Mouse (Mus musculus) small intestine, adult 2 months (tissue): ENCODE data around the gene Gap43. TPM values are rescaled to one million over a fixed set of nuclear protein-coding genes. Genes with fewer than 3 reads are reported as not detected.

Source experiments
- H3K27ac ChIP-seq: fragments of 200-500 bp; 2 replicates; pipeline ENCODE4 v1.5.1; 2012; ENCODE audit warnings: low read depth, low read length, control low read depth, inconsistent platforms; ENCODE audit not compliant: insufficient read depth
- H3K27me3 ChIP-seq: fragments of 200-500 bp; 2 replicates; pipeline ENCODE4 v1.6.1; 2012; ENCODE audit warnings: mild to moderate bottlenecking, moderate library complexity, low read length, inconsistent platforms; ENCODE audit not compliant: control insufficient read depth, insufficient read depth
- H3K36me3 ChIP-seq: fragments of 200-500 bp; 2 replicates; pipeline ENCODE4 v1.6.1; 2012; ENCODE audit warnings: mild to moderate bottlenecking, low read length, control low read depth, inconsistent platforms; ENCODE audit not compliant: control insufficient read depth, insufficient read depth
- H3K4me1 ChIP-seq: fragments of 200-500 bp; 2 replicates; pipeline ENCODE4 v1.6.1; 2012; ENCODE audit warnings: low read length, inconsistent platforms, mixed read lengths; ENCODE audit not compliant: control insufficient read depth, insufficient read depth, insufficient read length
- H3K4me3 ChIP-seq: fragments of 200-500 bp; 2 replicates; pipeline ENCODE4 v1.5.1; 2012; ENCODE audit warnings: low read depth, mild to moderate bottlenecking, control low read depth, inconsistent platforms, low read length, moderate library complexity
- CTCF ChIP-seq: fragments of 200-500 bp; IDR thresholded peaks from 2 replicates; pipeline ENCODE4 v1.5.1; 2012; ENCODE audit warnings: low read depth, mild to moderate bottlenecking, control low read depth, inconsistent platforms, low read length, moderate library complexity, mixed read lengths; ENCODE audit not compliant: insufficient replicate concordance, insufficient read length; ENCODE audit errors: extremely low read depth
- POLR2A ChIP-seq: fragments of 200-500 bp; IDR thresholded peaks from 2 replicates; pipeline ENCODE4 v1.6.1; 2012; ENCODE audit warnings: low read depth, mild to moderate bottlenecking, control low read depth, inconsistent platforms, low read length, moderate library complexity
- WGBS: fragments of 180-500 bp; shearing (Covaris S2); methylation state at CpG from one replicate; pipeline ENCODE4 v1.1.7; 2018; 5-methylcytosine and 5-hydroxymethylcytosine counted together
- polyA plus RNA-seq: library from polyadenylated mRNA; depleted of rRNA; stranded (reverse); fragments of >200 nt; gene quantifications from 2 replicates; pipeline ENCODE4 v1.2.3, GENCODE M21; 2012; rRNA removed

Gene Gap43
- polyA plus RNA-seq = 0.37 and 0.65 TPM in 2 replicates

DNA sequence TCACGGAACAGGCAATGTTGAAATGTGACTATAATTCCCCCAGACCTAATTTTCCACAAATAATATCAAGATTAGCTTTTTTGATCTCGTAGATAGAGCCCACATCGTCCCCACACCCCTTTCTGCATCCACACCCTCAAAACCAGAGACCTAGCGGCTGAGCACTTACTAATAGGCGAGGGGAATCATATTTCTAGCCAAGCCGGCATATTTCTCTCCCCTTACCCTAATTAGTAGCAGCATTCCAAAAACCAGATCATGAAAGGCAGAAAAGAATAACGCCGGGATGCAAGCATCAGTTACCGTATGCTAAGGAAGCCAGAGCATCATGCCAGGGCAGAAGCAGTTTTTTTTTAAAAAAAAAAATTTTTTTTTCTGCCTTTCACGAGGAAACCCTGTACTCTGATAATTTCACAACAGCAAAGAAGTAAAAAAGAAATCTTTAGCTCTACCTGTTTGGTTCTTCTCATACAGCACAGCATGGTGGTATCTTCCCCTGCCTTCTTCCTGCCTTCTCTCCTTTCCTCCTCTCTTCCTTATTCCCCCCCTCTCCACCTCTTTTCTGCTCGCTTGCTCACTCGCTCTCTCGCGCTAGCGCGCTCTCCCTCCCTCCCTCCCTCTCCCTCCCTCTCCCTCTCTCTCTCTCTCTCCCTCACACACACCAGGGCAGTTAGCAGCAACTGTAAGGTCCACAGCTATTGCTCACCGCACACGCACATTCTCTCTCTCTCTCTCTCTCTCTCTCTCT, at the start of gene Gap43:
Gap43 (minus strand) TSS at position 631 of the 748 bp plus-strand sequence.
- Histone ChIP-seq H3K27me3 (no peaks in the 10 kb centered on the region), H3K4me1 (no peaks in the 10 kb centered on the region), H3K27ac (no peak within 1 kb of the TSS), H3K36me3 (no peaks in the 10 kb centered on the region), H3K4me3 (no peak within 1 kb of the TSS)
- TF ChIP-seq CTCF (no peak), POLR2A (no peak)
- 2% methylated on average over 18 of the region's 18 CpGs for WGBS

DNA sequence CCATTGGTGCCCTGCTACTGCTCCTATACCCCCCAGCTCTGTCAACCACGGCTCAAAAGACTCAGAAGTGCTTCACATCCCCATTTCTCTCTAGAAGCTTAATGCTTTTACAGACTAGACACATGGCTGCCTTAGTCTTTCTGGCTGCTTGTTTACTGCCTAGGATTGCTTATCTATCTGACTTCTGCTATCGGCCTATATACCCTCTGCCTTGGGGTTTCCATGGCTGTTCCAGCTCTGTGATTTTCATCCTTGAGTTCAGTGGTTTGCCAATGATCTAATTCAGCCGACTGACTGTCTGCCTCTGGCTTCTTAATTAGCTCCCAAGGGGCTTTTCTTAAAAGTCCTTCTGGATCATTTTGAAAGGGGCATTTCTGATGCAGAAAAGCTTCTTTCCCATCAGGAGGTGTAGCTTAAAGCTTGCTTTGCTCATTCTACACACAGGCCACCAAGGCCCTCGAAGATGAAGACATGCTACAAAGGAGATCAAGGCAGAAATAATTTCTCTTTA, 40.9 kb upstream of the Gap43 start:
- no peak for TF ChIP-seq POLR2A
- TF ChIP-seq CTCF = no peak
- 67% methylated on average over 4 of the region's 4 CpGs for WGBS

DNA sequence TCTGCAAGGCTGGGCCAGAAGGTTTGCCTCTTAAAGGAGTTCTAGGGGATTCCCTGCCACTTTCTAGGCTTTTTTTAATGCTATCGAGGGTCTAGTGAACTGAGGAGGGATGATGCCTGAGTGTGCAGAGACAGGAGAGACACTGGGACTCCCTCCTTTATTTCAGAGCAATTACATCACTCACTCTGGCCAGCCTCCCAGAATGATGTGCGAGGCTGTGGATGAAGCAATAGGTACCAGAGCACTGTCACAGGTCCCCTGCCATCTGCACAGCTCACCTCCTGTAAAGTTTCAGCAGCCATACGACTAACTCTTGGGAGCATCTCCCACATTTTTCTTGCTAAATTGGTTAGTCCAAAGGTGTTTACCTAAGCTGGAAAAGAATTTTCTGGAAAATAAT, 40.2 kb upstream of the Gap43 start:
- Histone ChIP-seq H3K27me3 (no peaks in the 10 kb centered on the region), H3K4me3 (no peak overlapping the region), H3K4me1 (no peaks in the 10 kb centered on the region), H3K36me3 (no peaks in the 10 kb centered on the region), H3K27ac (no peak overlapping the region)
- WGBS = 51% methylated on average over 3 of the region's 3 CpGs
- TF ChIP-seq CTCF (no peak), POLR2A (no peak)

More for the DNA sequence above, 40.9 kb upstream of the Gap43 start:
- H3K4me3 ChIP-seq = no peak overlapping the region
- no peaks in the 10 kb centered on the region for H3K4me1 ChIP-seq
- H3K27ac ChIP-seq = no peak overlapping the region
- no peaks in the 10 kb centered on the region for H3K36me3 ChIP-seq
- H3K27me3 ChIP-seq = no peaks in the 10 kb centered on the region

DNA sequence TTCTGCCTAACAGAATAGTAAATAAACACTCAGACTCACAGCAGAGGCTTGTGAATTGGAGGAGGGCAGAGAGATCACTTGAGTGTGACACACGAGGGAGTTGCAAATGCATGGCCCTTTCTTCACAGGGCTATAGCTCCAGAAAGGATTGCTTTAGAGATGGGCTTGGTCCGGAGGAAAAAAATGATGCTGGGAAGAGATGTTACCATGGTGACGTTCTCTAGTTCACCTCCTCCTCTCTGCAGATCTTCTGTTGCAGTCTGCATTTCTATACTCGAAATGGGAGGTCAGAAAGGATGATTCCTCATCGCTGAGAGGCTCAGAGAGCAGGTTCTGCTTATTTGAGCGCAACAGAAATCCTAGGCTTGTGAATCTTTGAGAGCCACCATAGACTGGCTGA, 29.7 kb upstream of the Gap43 start:
- 66% methylated on average over 6 of the region's 6 CpGs for WGBS
- Histone ChIP-seq H3K4me3 (no peak overlapping the region), H3K27ac (no peak overlapping the region), H3K4me1 (no peaks in the 10 kb centered on the region), H3K36me3 (no peaks in the 10 kb centered on the region), H3K27me3 (no peaks in the 10 kb centered on the region)
- TF ChIP-seq POLR2A = no peak
- no peak for TF ChIP-seq CTCF

DNA sequence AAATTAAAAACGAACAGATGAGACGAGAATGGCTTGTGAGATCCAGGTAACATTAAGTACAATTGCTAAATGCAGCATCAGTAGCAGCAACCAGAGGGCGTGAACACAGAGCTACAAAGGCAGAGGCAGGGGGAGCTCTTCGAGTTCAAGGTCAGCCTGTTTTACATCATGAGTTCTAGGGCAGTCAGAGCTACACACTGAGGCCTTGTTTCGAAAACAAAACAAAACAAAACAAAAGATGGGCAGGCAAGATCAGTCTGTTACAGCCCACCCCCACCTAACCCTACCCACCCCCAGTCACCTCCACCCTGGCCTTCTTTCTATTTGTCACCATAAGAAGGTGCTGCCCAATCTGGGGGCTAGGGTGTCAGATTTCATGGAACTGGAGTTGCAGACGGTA, 28.9 kb upstream of the Gap43 start:
- Histone ChIP-seq H3K27ac (no peak overlapping the region), H3K27me3 (no peaks in the 10 kb centered on the region), H3K4me1 (no peaks in the 10 kb centered on the region), H3K4me3 (no peak overlapping the region), H3K36me3 (no peaks in the 10 kb centered on the region)
- 82% methylated on average over 6 of the region's 6 CpGs for whole genome bisulfite sequencing
- no peak for TF ChIP-seq CTCF
- no peak for TF ChIP-seq POLR2A

DNA sequence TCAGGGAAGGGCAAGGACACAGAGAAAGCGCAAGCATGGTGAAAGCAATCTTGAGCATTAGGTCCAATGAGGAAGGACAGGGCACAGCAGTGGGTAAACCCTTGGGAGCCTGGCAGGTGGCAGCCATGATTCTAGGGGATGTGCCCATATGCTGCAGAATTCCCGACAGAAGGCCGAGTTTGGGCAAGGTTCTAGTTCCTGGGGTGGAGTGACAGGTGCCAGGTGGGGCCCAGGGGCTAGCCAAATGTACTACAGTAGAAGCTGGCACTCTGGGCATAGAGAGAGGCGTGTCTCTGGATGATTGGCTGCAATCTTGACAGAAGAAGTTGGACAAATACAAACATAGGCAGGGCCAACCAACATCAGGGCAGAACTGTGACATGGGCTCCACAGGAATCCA, 19.6 kb upstream of the Gap43 start:
- WGBS = 76% methylated on average over 4 of the region's 4 CpGs
- no peaks in the 10 kb centered on the region for H3K27me3 ChIP-seq
- H3K4me3 ChIP-seq = no peak overlapping the region

DNA sequence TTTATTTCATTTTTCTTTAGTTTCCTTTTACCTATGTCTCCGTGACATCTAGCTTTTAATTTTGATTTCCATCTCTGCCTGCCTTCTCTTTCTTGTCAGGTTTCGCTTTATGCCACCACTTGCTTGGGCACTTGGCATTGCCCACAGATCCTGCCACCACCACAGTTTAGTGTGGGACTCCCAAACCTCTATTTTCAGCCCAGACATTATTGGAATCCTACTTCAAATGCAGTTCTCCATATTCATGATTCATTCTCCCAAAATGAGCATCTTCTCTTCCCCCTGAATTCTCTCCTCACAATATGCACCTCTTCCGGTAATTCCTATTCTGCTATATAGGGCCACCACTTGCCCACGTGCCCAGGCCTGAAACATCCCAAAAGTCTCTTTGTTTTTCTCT, 17.6 kb upstream of the Gap43 start:
- Histone ChIP-seq H3K36me3 (no peaks in the 10 kb centered on the region), H3K27me3 (no peaks in the 10 kb centered on the region), H3K4me3 (no peak overlapping the region), H3K27ac (no peak overlapping the region), H3K4me1 (no peaks in the 10 kb centered on the region)
- WGBS = 80% methylated on average over 4 of the region's 4 CpGs
- TF ChIP-seq CTCF = no peak
- TF ChIP-seq POLR2A = no peak

More for the DNA sequence above, 19.6 kb upstream of the Gap43 start:
- Histone ChIP-seq H3K27ac (no peak overlapping the region), H3K36me3 (no peaks in the 10 kb centered on the region), H3K4me1 (no peaks in the 10 kb centered on the region)
- TF ChIP-seq POLR2A (no peak), CTCF (no peak)
